Mouse (Mus musculus) hindbrain, postnatal 0 days (tissue): Measurements from ENCODE around the gene Fancg. TPM values are rescaled to one million over a fixed set of nuclear protein-coding genes. Genes with fewer than 3 reads are reported as not detected.
A peak's percentile ranks its signal among the peaks of the same experiment; 100 is the strongest.
"Not testable (repeated sequence)": the region's sequence is repeated elsewhere in the genome, so short reads cannot be mapped to it uniquely, and the experiment has no call there.

Experiments used
- ATAC-seq: fragments of 200-750 bp; cut with Nextera tagmentation; 2 replicates; pipeline ENCODE4 v1.8.0; 2017; ENCODE audit warnings: mild to moderate bottlenecking, moderate TSS enrichment, moderate library complexity
- DNase-seq: peaks from one replicate; pipeline ENCODE4 v3.0.0-alpha.2; 2015; ENCODE audit warnings: low spot score
- H3K27ac ChIP-seq: fragments of 300-500 bp; sonication (generic); 2 replicates; pipeline ENCODE4 v1.5.1; 2014; ENCODE audit warnings: mild to moderate bottlenecking
- H3K27me3 ChIP-seq: fragments of 300-500 bp; sonication (generic); 2 replicates; pipeline ENCODE4 v1.6.1; 2014; ENCODE audit warnings: low read length, mixed read lengths; ENCODE audit not compliant: insufficient read depth
- H3K36me3 ChIP-seq: fragments of 300-500 bp; sonication (generic); 2 replicates; pipeline ENCODE4 v1.6.1; 2014; ENCODE audit warnings: low read length, mixed read lengths; ENCODE audit not compliant: insufficient read depth
- H3K4me1 ChIP-seq: fragments of 300-500 bp; sonication (generic); 2 replicates; pipeline ENCODE4 v1.6.1; 2014; ENCODE audit warnings: antibody characterized with exemption, low read length, mixed read lengths; ENCODE audit not compliant: insufficient read depth
- H3K4me2 ChIP-seq: fragments of 300-500 bp; sonication (generic); 2 replicates; pipeline ENCODE4 v1.6.1; 2014; ENCODE audit warnings: low read depth, mild to moderate bottlenecking, low read length, moderate library complexity, mixed read lengths
- H3K4me3 ChIP-seq: fragments of 300-500 bp; sonication (generic); 2 replicates; pipeline ENCODE4 v1.5.1; 2014; ENCODE audit warnings: low read length
- H3K9ac ChIP-seq: fragments of 300-500 bp; sonication (generic); replicated peaks from 2 replicates; pipeline ENCODE4 v1.6.1; 2014; ENCODE audit warnings: mild to moderate bottlenecking, low read length, moderate library complexity, mixed read lengths
- H3K9me3 ChIP-seq: fragments of 300-500 bp; sonication (generic); 2 replicates; pipeline ENCODE4 v1.6.1; 2016; ENCODE audit warnings: low read length, mixed read lengths
- CTCF ChIP-seq: IDR thresholded peaks from 2 replicates; pipeline ENCODE4 v1.5.1; 2016; ENCODE audit warnings: antibody characterized with exemption, control low read depth, low read depth
- WGBS: fragments of 180-500 bp; shearing (Covaris S2); extraction: QIAGEN DNeasy Blood & Tissue Kit; methylation state at CpG from one replicate; pipeline ENCODE4 v1.1.7; 2014; 5-methylcytosine and 5-hydroxymethylcytosine counted together
- polyA plus RNA-seq: library from polyadenylated mRNA; unstranded; fragments of >200 nt; fragmentation: Nextera tagmentation; extraction: Ambion mirVana; gene quantifications from 2 replicates; pipeline ENCODE4 v1.2.1, GENCODE M21; 2015
- total RNA-seq: library from RNA; depleted of rRNA; stranded (reverse); fragments of >200 nt; gene quantifications from 2 replicates; pipeline ENCODE4 v1.2.3, GENCODE M21; 2014

Gene Fancg
- total and polyA plus RNA-seq, 2 experiments from 2014 or later: 13.1 to 14.5 TPM

DNA sequence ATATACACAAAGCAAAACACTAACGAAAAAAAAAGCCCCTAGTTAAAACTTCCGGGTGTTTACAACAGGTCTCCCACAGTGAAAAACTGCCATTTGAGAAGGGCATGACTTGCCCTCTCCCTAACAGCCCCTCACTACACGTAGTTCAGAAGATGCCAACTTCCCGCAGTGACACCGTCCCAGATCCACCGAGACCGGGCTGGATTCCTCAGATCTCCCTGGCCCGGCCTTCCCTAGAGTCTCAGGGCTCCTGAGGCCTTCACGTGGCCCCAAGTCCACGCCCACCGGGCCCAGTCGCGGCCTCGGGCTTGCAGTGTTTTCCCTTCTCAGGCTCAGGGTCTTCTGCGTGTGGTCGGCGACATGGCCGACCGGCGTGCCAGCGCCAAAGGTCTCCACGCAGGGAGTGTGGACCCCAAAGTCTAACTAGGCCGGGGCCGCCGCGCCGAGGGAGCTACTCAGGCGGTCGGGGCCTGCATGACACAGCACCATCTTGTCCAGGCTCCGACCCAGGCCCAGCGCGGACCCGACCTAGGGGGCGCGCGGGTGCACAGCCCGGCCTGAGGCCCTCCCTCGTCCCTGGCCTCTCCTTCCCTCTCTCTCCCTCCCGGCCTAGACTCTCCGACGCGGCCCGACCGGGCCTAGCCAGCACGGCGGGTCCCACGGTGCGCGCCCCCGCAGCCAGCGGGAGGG is 10.7 kb downstream of the Fancg start:
- DNase-seq: peak; percentile 77
- Histone ChIP-seq H3K9me3 (no peaks in the 10 kb centered on the region), H3K27me3 (no peaks in the 10 kb centered on the region), H3K4me3 (peak overlapping the region; percentile 96), H3K9ac (peak overlapping the region; percentile 97), H3K36me3 (peaks cover 7% of the 10 kb centered on the region; the same call in 1 of the 2 replicates), H3K27ac (peak overlapping the region; percentile 99), H3K4me2 (peak overlapping the region; percentile 93), H3K4me1 (peaks cover 16% of the 10 kb centered on the region)
- peak; percentile 68 for ATAC-seq
- WGBS: under 1% methylated on average over 50 of the region's 51 CpGs
- peak; percentile 34 for TF ChIP-seq CTCF

DNA sequence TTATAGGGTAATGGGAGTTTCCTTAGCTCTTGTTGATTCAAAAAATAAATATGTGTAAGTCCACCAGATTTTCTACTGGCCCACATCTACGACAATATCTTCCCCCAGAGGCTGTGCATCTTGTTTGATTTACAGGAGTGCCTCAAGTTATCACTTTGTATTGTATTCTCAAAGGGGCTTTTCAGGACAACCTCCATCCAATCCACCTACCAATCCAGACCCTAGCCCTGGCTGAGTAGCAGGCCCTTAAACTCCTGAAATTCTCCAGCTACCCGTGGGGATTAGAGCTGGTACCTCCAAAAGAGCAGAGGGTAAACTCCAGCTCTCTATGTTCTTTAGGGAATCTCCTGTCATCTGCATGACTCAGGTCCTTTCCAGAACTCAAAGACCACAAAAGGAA is 12.3 kb downstream of the Fancg start:
- peak overlapping the region; percentile 93 for H3K4me2 ChIP-seq
- H3K4me3 ChIP-seq: peak overlapping the region; percentile 96; the same call in 1 of the 2 replicates
- H3K9me3 ChIP-seq: no peaks in the 10 kb centered on the region
- no peaks in the 10 kb centered on the region for H3K27me3 ChIP-seq
- ATAC-seq (no peak), DNase-seq (no peak)
- H3K27ac ChIP-seq: no peak overlapping the region
- 0 out of 2 replicates have a peak overlapping the region, but pooled peaks have one; percentile 97 for H3K9ac ChIP-seq
- peaks cover 16% of the 10 kb centered on the region for H3K4me1 ChIP-seq
- 71% methylated on average over 2 of the region's 2 CpGs for WGBS
- TF ChIP-seq CTCF: no peak
- H3K36me3 ChIP-seq: peaks cover 23% of the 10 kb centered on the region

DNA sequence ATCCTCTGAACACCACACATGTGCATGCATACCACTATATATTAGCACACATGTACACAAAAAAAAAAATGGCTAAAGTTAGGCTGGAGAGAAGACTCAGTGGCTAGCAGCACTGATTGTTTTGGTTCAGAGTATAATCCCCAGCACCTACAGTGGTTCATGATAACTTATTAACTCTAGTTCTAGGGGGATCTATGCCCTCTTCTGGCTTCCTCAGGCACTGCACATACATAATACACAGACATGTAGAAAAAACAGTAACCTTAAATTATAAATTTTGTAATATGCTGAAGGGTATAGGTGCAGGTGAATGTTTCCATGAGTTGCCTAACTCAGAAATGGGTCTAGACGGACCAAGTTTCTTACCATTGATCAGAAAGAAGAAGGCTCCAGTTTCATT is 22.0 kb downstream of the Fancg start:
- DNase-seq: no peak
- H3K4me3 ChIP-seq: no peak overlapping the region
- H3K9ac ChIP-seq: no peak overlapping the region
- no peak overlapping the region for H3K4me2 ChIP-seq
- H3K36me3 ChIP-seq: peaks cover 88% of the 10 kb centered on the region
- H3K27ac ChIP-seq: no peak overlapping the region
- no peaks in the 10 kb centered on the region for H3K9me3 ChIP-seq
- 87% methylated on average over 1 of the region's 1 CpGs for WGBS
- peak; percentile 13; the same call in 1 of the 2 replicates for TF ChIP-seq CTCF
- H3K4me1 ChIP-seq: no peaks in the 10 kb centered on the region
- no peak for ATAC-seq
- no peaks in the 10 kb centered on the region for H3K27me3 ChIP-seq

- not testable (repeated sequence) for ATAC-seq, H3K9me3 ChIP-seq, DNase-seq, H3K4me3 ChIP-seq, H3K4me2 ChIP-seq, H3K27ac ChIP-seq, H3K4me1 ChIP-seq, H3K27me3 ChIP-seq, H3K9ac ChIP-seq
- 89% methylated on average over 7 of the region's 8 CpGs for WGBS
- peaks cover 43% of the 10 kb centered on the region; the same call in 1 of the 2 replicates for H3K36me3 ChIP-seq
Observed at GRCm38 (mm10) chr4:42980467-42980866, 29.8 kb downstream of the Fancg start.

DNA sequence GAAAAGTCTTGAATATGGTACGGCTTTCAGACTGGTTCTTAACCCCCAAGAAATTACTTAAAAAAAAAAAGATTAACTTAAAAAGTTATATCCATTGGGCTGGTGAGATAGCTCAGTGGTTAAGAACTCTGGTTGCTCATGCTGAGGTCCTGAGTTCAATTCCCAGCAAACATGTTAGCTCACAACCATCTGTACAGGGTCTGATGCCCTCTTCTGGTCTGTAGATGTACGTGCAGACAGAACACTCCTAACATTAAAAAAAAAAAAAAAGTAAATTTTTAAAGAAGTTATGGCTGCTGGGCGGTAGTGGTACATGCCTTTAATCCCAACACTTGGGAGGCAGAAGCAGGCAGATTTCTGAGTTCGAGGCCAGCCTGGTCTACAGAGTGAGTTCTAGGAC is 32.2 kb downstream of the Fancg start:
- ATAC-seq: no peak
- 91% methylated on average over 4 of the region's 4 CpGs for WGBS
- H3K4me3 ChIP-seq: no peak overlapping the region

GRCm38 (mm10) chr4:42973868-42974267 is 36.4 kb downstream of the Fancg start:
- Histone ChIP-seq H3K9ac (no peak overlapping the region), H3K27me3 (no peaks in the 10 kb centered on the region), H3K4me3 (no peak overlapping the region), H3K9me3 (no peaks in the 10 kb centered on the region), H3K36me3 (0 out of 2 replicates have a peak, but pooled peaks cover 4% of the 10 kb centered on the region), H3K27ac (no peak overlapping the region), H3K4me1 (no peaks in the 10 kb centered on the region), H3K4me2 (no peak overlapping the region)
- ATAC-seq: no peak
- 82% methylated on average over 5 of the region's 5 CpGs for WGBS
- no peak for TF ChIP-seq CTCF
- DNase-seq: no peak

More for the DNA sequence above, 32.2 kb downstream of the Fancg start:
- Histone ChIP-seq H3K4me2 (no peak overlapping the region), H3K4me1 (no peaks in the 10 kb centered on the region), H3K9ac (no peak overlapping the region), H3K9me3 (no peaks in the 10 kb centered on the region), H3K36me3 (peaks cover 22% of the 10 kb centered on the region; the same call in 1 of the 2 replicates), H3K27me3 (no peaks in the 10 kb centered on the region), H3K27ac (no peak overlapping the region)
- peak; percentile 36 for TF ChIP-seq CTCF
- no peak for DNase-seq

- DNase-seq: no peak
- no peak overlapping the region for H3K4me2 ChIP-seq
- no peak overlapping the region for H3K4me3 ChIP-seq
- H3K9ac ChIP-seq: no peak overlapping the region
- H3K27ac ChIP-seq: no peak overlapping the region
- H3K4me1 ChIP-seq: no peaks in the 10 kb centered on the region
- H3K36me3 ChIP-seq: no peaks in the 10 kb centered on the region
- no peaks in the 10 kb centered on the region for H3K27me3 ChIP-seq
- TF ChIP-seq CTCF: no peak
- H3K9me3 ChIP-seq: no peaks in the 10 kb centered on the region
- WGBS: 72% methylated on average over 4 of the region's 4 CpGs
- ATAC-seq: no peak
Observed at GRCm38 (mm10) chr4:42972952-42973351, 37.4 kb downstream of the Fancg start.
